Mouse (Mus musculus) heart, postnatal 0 days (tissue): ENCODE measurements around the gene Sat2.
"Not testable (repeated sequence)": the region's sequence is repeated elsewhere in the genome, so short reads cannot be mapped to it uniquely, and the experiment has no call there.

ENCODE experiments used
- CTCF ChIP-seq: IDR thresholded peaks from 2 replicates; pipeline ENCODE4 v1.5.1; 2016; ENCODE audit warnings: antibody characterized with exemption, control low read depth, low read depth
- EP300 ChIP-seq: IDR thresholded peaks from 2 replicates; pipeline ENCODE4 v1.6.1; 2016; ENCODE audit warnings: antibody characterized with exemption, low read depth

- TF ChIP-seq CTCF, EP300: not testable (repeated sequence)
Measured at GRCm38 (mm10) chr11:69614257-69614588, 7.6 kb upstream of the Sat2 start.
